Mouse (Mus musculus) forebrain, embryonic 11.5 days (tissue): ENCODE data around the gene Asna1. TPM values are rescaled to one million over a fixed set of nuclear protein-coding genes. Genes with fewer than 3 reads are reported as not detected.

Source experiments
- ATAC-seq: fragments of 200-750 bp; cut with Nextera tagmentation; replicated peaks from 2 replicates; pipeline ENCODE4 v1.8.0; 2017; ENCODE audit warnings: moderate TSS enrichment; ENCODE audit not compliant: low FRiP score
- DNase-seq: peaks from one replicate; pipeline ENCODE4 v3.0.0-alpha.2; 2017; ENCODE audit warnings: low spot score
- H3K27ac ChIP-seq: fragments of 300-500 bp; sonication (generic); 2 replicates; pipeline ENCODE4 v1.5.1; 2014; ENCODE audit warnings: low read depth, low read length
- H3K27me3 ChIP-seq: fragments of 300-500 bp; sonication (generic); 2 replicates; pipeline ENCODE4 v1.6.1; 2014; ENCODE audit warnings: mild to moderate bottlenecking, low read length, mixed read lengths; ENCODE audit not compliant: control insufficient read depth, insufficient read depth
- H3K36me3 ChIP-seq: fragments of 300-500 bp; sonication (generic); 2 replicates; pipeline ENCODE4 v1.6.1; 2014; ENCODE audit warnings: mild to moderate bottlenecking, low read length, moderate library complexity, mixed read lengths; ENCODE audit not compliant: control insufficient read depth, insufficient read depth
- H3K4me1 ChIP-seq: fragments of 300-500 bp; sonication (generic); replicated peaks from 2 replicates; pipeline ENCODE4 v1.6.1; 2014; ENCODE audit warnings: low read length, mixed read lengths; ENCODE audit not compliant: control insufficient read depth, insufficient read depth
- H3K4me2 ChIP-seq: fragments of 300-500 bp; sonication (generic); 2 replicates; pipeline ENCODE4 v1.6.1; 2014; ENCODE audit warnings: low read depth, mild to moderate bottlenecking, low read length, moderate library complexity, mixed read lengths; ENCODE audit not compliant: severe bottlenecking
- H3K4me3 ChIP-seq: fragments of 300-500 bp; sonication (generic); 2 replicates; pipeline ENCODE4 v1.5.1; 2014; ENCODE audit warnings: low read depth, low read length
- H3K9ac ChIP-seq: fragments of 300-500 bp; sonication (generic); 2 replicates; pipeline ENCODE4 v1.6.1; 2014; ENCODE audit warnings: low read length
- H3K9me3 ChIP-seq: fragments of 300-500 bp; sonication (generic); 2 replicates; pipeline ENCODE4 v1.6.1; 2016; ENCODE audit warnings: low read length, mixed read lengths; ENCODE audit not compliant: control insufficient read depth
- WGBS: fragments of 180-500 bp; shearing (Covaris S2); extraction: QIAGEN DNeasy Blood & Tissue Kit; methylation state at CpG from one replicate; pipeline ENCODE4 v1.1.7; 2014; 5-methylcytosine and 5-hydroxymethylcytosine counted together
- polyA plus RNA-seq: library from polyadenylated mRNA; unstranded; fragments of >200 nt; fragmentation: Nextera tagmentation; extraction: Ambion mirVana; gene quantifications from 2 replicates; pipeline ENCODE4 v1.2.1, GENCODE M21; 2014

Gene Asna1
- polyA plus RNA-seq, 1 experiment from 2014 or later, result 118 TPM

- H3K9ac ChIP-seq, result 0 out of 2 replicates have a peak overlapping the region, but pooled peaks have one; percentile 9
- H3K4me1 ChIP-seq, result peaks cover 28% of the 10 kb centered on the region
- H3K27me3 ChIP-seq, result peaks cover 22% of the 10 kb centered on the region
- H3K36me3 ChIP-seq, result no peaks in the 10 kb centered on the region
- H3K9me3 ChIP-seq, result no peaks in the 10 kb centered on the region
- no peak overlapping the region for H3K4me3 ChIP-seq
- H3K27ac ChIP-seq, result no peak overlapping the region
- WGBS, result 8% methylated on average over 16 of the region's 16 CpGs
- ATAC-seq, result no peak
- no peak for DNase-seq
- peak overlapping the region; percentile 99; the same call in 1 of the 2 replicates for H3K4me2 ChIP-seq
Measured at GRCm38 (mm10) chr8:84984294-84985048, 40.6 kb downstream of the Asna1 start.

- WGBS, result 71% methylated on average over 3 of the region's 3 CpGs
- Histone ChIP-seq H3K27me3 (peaks cover 38% of the 10 kb centered on the region), H3K27ac (no peak overlapping the region), H3K4me3 (no peak overlapping the region), H3K4me1 (peaks cover 40% of the 10 kb centered on the region), H3K36me3 (no peaks in the 10 kb centered on the region), H3K4me2 (no peak overlapping the region), H3K9me3 (no peaks in the 10 kb centered on the region), H3K9ac (no peak overlapping the region)
- ATAC-seq (no peak), DNase-seq (no peak)
Measured at GRCm38 (mm10) chr8:84982499-84983011, 42.5 kb downstream of the Asna1 start.

GRCm38 (mm10) chr8:84981644-84982498 lies 43.2 kb downstream of the Asna1 start:
- Histone ChIP-seq H3K27ac (no peak overlapping the region), H3K4me3 (no peak overlapping the region), H3K4me2 (no peak overlapping the region), H3K4me1 (peaks cover 45% of the 10 kb centered on the region), H3K36me3 (no peaks in the 10 kb centered on the region), H3K27me3 (peaks cover 45% of the 10 kb centered on the region), H3K9ac (no peak overlapping the region), H3K9me3 (no peaks in the 10 kb centered on the region)
- 85% methylated on average over 15 of the region's 15 CpGs for WGBS
- DNase-seq (no peak), ATAC-seq (no peak)

- no peaks in the 10 kb centered on the region for H3K9me3 ChIP-seq
- H3K4me2 ChIP-seq, result no peak overlapping the region
- no peaks in the 10 kb centered on the region for H3K36me3 ChIP-seq
- no peak for ATAC-seq
- H3K4me1 ChIP-seq, result peaks cover 44% of the 10 kb centered on the region
- no peak overlapping the region; the same call in 1 of the 2 replicates for H3K4me3 ChIP-seq
- H3K9ac ChIP-seq, result no peak overlapping the region
- H3K27ac ChIP-seq, result no peak overlapping the region
- DNase-seq, result no peak
- peaks cover 40% of the 10 kb centered on the region for H3K27me3 ChIP-seq
- 39% methylated on average over 11 of the region's 11 CpGs for WGBS
Measured at GRCm38 (mm10) chr8:84980622-84981358, 44.3 kb downstream of the Asna1 start.

- Histone ChIP-seq H3K9me3 (no peaks in the 10 kb centered on the region), H3K4me2 (peak overlapping the region; percentile 97), H3K4me1 (peaks cover 36% of the 10 kb centered on the region), H3K27ac (no peak overlapping the region), H3K27me3 (peaks cover 40% of the 10 kb centered on the region), H3K4me3 (peak overlapping the region; percentile 25), H3K36me3 (no peaks in the 10 kb centered on the region), H3K9ac (peak overlapping the region; percentile 41; the same call in 1 of the 2 replicates)
- 2% methylated on average over 42 of the region's 42 CpGs for WGBS
- peak; percentile 89 for DNase-seq
- ATAC-seq, result no peak; the same call in 1 of the 2 replicates
Measured at GRCm38 (mm10) chr8:84979599-84980421, 45.3 kb downstream of the Asna1 start.

GRCm38 (mm10) chr8:84978248-84978940 lies 46.7 kb downstream of the Asna1 start, which contains the start of gene Junb:
Junb (minus strand) TSS chr8:84978718.
- peak; percentile 89 for DNase-seq
- peak within 1 kb of the TSS; percentile 45 for H3K9ac ChIP-seq
- H3K4me3 ChIP-seq, result peak within 1 kb of the TSS; percentile 40
- H3K9me3 ChIP-seq, result no peaks in the 10 kb centered on the region
- peaks cover 32% of the 10 kb centered on the region for H3K4me1 ChIP-seq
- under 1% methylated on average over 63 of the region's 63 CpGs for WGBS
- no peaks in the 10 kb centered on the region for H3K36me3 ChIP-seq
- no peak within 1 kb of the TSS for H3K27ac ChIP-seq
- H3K27me3 ChIP-seq, result peaks cover 40% of the 10 kb centered on the region
- peak within 1 kb of the TSS; percentile 97 for H3K4me2 ChIP-seq
- ATAC-seq, result peak; percentile 31

- Histone ChIP-seq H3K27ac (no peak overlapping the region), H3K27me3 (peaks cover 40% of the 10 kb centered on the region), H3K4me2 (peak overlapping the region; percentile 97), H3K9ac (peak overlapping the region; percentile 24; the same call in 1 of the 2 replicates), H3K36me3 (peaks cover 3% of the 10 kb centered on the region; the same call in 1 of the 2 replicates), H3K9me3 (no peaks in the 10 kb centered on the region), H3K4me1 (peaks cover 32% of the 10 kb centered on the region), H3K4me3 (peak overlapping the region; percentile 40)
- WGBS, result 2% methylated on average over 69 of the region's 70 CpGs
- DNase-seq (peak; percentile 77), ATAC-seq (no peak)
Measured at GRCm38 (mm10) chr8:84977435-84978247, 47.4 kb downstream of the Asna1 start.
